Mouse (Mus musculus) limb, embryonic 12.5 days (tissue): ENCODE measurements around the gene Nlrp6. TPM values are rescaled to one million over a fixed set of nuclear protein-coding genes. Genes with fewer than 3 reads are reported as not detected.
A peak's percentile ranks its signal among the peaks of the same experiment; 100 is the strongest.

Experiments used
- ATAC-seq: fragments of 200-750 bp; cut with Nextera tagmentation; 2 replicates; pipeline ENCODE4 v1.8.0; 2017; ENCODE audit warnings: low read depth, moderate TSS enrichment; ENCODE audit not compliant: insufficient number of reproducible peaks, insufficient read depth, low FRiP score, low TSS enrichment
- H3K27ac ChIP-seq: fragments of 300-500 bp; sonication (generic); 2 replicates; pipeline ENCODE4 v1.5.1; 2016; ENCODE audit warnings: mild to moderate bottlenecking, moderate library complexity
- H3K27me3 ChIP-seq: fragments of 300-500 bp; sonication (generic); 2 replicates; pipeline ENCODE4 v1.6.1; 2016; ENCODE audit warnings: mild to moderate bottlenecking, moderate library complexity
- H3K36me3 ChIP-seq: fragments of 300-500 bp; sonication (generic); 2 replicates; pipeline ENCODE4 v1.6.1; 2016; ENCODE audit warnings: mild to moderate bottlenecking, moderate library complexity
- H3K4me1 ChIP-seq: fragments of 300-500 bp; sonication (generic); replicated peaks from 2 replicates; pipeline ENCODE4 v1.6.1; 2016
- H3K4me2 ChIP-seq: fragments of 300-500 bp; sonication (generic); 2 replicates; pipeline ENCODE4 v1.6.1; 2016; ENCODE audit warnings: mild to moderate bottlenecking, moderate library complexity
- H3K4me3 ChIP-seq: fragments of 300-500 bp; sonication (generic); replicated peaks from 2 replicates; pipeline ENCODE4 v1.5.1; 2016; ENCODE audit warnings: mild to moderate bottlenecking
- H3K9ac ChIP-seq: fragments of 300-500 bp; sonication (generic); replicated peaks from 2 replicates; pipeline ENCODE4 v1.6.1; 2016; ENCODE audit warnings: mild to moderate bottlenecking, moderate library complexity
- H3K9me3 ChIP-seq: fragments of 300-500 bp; sonication (generic); 2 replicates; pipeline ENCODE4 v1.6.1; 2016; ENCODE audit warnings: mild to moderate bottlenecking, moderate library complexity
- WGBS: fragments of 180-500 bp; shearing (Covaris S2); methylation state at CpG from one replicate; pipeline ENCODE4 v1.1.7; 2016; 5-methylcytosine and 5-hydroxymethylcytosine counted together
- polyA plus RNA-seq: library from polyadenylated mRNA; unstranded; fragments of >200 nt; fragmentation: Nextera tagmentation; extraction: Ambion mirVana; gene quantifications from 2 replicates; pipeline ENCODE4 v1.2.1, GENCODE M21; 2016

The Nlrp6 gene
- polyA plus RNA-seq, 1 experiment from 2014 or later: not detected

DNA sequence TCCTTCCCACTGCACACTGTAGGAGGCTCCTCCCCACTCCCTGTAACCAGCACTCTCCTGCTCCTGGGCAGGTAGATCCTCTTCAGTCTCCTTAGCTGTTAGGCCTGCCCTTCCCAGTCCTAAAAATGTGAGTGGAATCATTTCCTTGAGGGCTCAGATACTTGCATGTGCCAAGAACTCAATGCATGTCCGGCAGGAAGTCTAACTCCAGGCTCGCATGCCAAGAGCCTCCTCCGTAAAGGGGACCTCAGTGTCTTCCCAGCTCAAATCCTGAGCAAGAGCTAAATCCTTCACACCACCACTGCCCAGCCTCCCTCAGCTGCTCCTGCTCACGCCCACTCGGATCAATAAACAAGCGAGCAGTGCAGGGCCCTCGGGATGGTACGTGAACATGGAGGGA is 30.3 kb downstream of the Nlrp6 start:
- no peaks in the 10 kb centered on the region for H3K9me3 ChIP-seq
- H3K4me1 ChIP-seq: peaks cover 55% of the 10 kb centered on the region
- peak overlapping the region; percentile 34 for H3K4me2 ChIP-seq
- H3K27me3 ChIP-seq: no peaks in the 10 kb centered on the region
- 0 out of 2 replicates have a peak overlapping the region, but pooled peaks have one; percentile 3 for H3K4me3 ChIP-seq
- 28% methylated on average over 8 of the region's 8 CpGs for WGBS
- H3K9ac ChIP-seq: peak overlapping the region; percentile 37; the same call in 1 of the 2 replicates
- peaks cover 56% of the 10 kb centered on the region for H3K36me3 ChIP-seq
- peak overlapping the region; percentile 83 for H3K27ac ChIP-seq
- ATAC-seq: no peak

DNA sequence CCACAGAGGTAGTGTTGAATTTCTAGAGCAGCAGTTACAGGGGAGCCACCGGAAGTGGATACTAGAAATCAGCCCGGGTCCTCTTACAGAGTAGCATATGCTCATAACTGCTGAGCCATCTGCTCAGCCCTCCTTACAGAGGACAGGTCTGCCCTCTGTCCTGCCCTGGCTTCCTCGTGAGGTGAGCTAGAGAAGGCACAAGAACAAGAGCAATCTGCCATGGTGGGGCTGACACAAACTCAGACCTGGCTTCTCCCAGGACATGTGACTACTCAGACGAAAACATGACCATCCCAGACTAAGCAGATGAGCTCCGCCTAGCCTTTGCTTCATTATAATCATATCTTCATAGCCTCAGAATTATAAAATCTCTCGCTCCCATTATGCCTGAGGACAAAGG is 31.1 kb downstream of the Nlrp6 start:
- Histone ChIP-seq H3K36me3 (peaks cover 49% of the 10 kb centered on the region), H3K9ac (no peak overlapping the region), H3K4me3 (no peak overlapping the region), H3K27me3 (no peaks in the 10 kb centered on the region), H3K4me2 (0 out of 2 replicates have a peak overlapping the region, but pooled peaks have one; percentile 34), H3K9me3 (no peaks in the 10 kb centered on the region), H3K4me1 (peaks cover 62% of the 10 kb centered on the region), H3K27ac (peak overlapping the region; percentile 41; the same call in 1 of the 2 replicates)
- 62% methylated on average over 6 of the region's 6 CpGs for WGBS
- ATAC-seq: no peak

DNA sequence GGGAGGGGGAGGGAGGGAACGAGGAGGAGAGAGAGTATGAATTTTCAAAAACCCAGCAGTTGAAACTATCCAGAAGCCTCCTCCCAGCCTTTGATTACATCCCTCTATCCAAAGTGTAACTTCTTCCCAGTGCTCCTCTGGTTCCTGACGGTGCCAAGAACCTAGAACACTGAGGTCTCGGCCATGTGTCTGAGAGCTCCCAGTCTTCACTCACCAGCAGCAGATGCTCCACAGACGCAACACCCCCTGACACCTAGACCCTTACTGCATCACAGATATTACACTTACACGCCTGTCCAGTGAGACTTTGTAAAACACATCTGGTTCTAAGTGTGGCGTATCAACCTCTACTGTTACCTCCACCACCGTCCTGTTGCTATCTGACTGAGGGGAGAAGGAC is 31.7 kb downstream of the Nlrp6 start:
- Histone ChIP-seq H3K9me3 (no peaks in the 10 kb centered on the region), H3K4me3 (no peak overlapping the region), H3K4me1 (peaks cover 68% of the 10 kb centered on the region), H3K36me3 (peaks cover 42% of the 10 kb centered on the region), H3K27me3 (no peaks in the 10 kb centered on the region), H3K4me2 (0 out of 2 replicates have a peak overlapping the region, but pooled peaks have one; percentile 70), H3K27ac (no peak overlapping the region), H3K9ac (no peak overlapping the region)
- 71% methylated on average over 7 of the region's 7 CpGs for WGBS
- no peak for ATAC-seq

- WGBS: 81% methylated on average over 11 of the region's 11 CpGs
- no peak overlapping the region for H3K9ac ChIP-seq
- ATAC-seq: no peak
- H3K4me2 ChIP-seq: peak overlapping the region; percentile 70; the same call in 1 of the 2 replicates
- H3K36me3 ChIP-seq: peaks cover 35% of the 10 kb centered on the region
- peaks cover 68% of the 10 kb centered on the region for H3K4me1 ChIP-seq
- H3K27ac ChIP-seq: no peak overlapping the region
- H3K4me3 ChIP-seq: 0 out of 2 replicates have a peak overlapping the region, but pooled peaks have one; percentile 2
- H3K9me3 ChIP-seq: no peaks in the 10 kb centered on the region
- no peaks in the 10 kb centered on the region for H3K27me3 ChIP-seq
These were observed 32.4 kb downstream of the Nlrp6 start for GRCm38 (mm10) chr7:140953133-140953532.

DNA sequence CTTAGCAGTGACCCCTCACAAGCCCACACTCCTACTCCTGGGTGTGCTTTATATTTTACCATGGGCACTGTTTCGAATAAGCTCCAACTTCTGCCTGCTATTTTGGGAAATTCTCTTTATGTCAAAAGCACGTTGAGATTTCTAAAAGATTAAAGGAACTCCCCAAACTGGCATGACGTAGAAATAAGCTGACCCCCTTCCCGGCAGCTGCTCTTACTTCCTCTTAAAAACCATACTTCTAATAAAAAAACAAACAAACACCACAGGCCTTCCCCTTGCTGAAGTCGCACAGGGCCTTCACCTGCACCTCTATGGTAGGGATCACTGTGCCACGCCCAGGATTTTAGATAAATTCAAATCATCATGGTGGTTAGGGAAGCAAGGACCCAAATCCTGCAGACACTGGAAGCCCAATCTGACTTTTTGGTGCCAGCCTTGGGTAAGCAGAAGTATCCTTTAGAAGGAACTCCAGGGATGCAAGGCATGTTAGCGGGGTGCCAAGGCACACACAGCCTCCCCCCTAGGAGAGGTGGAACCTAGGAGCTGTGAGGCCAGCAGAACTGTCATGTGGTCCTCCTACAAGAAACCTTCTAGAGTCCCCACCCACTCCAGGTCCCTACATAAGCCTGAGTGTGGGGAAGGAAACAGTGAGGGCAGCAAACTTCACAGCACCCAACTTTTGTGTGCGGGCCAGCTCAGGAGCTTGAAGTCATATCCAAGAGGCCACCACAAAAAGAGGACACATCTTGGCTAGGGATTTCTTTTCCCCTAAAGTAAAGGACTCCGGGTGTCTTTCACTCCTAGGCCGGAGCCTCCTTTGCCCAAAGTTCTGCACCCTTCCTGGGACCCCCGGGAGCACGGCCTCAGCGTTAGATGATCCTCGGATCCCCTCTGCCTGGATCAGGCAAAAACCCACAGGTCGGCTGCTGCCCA is 33.4 kb downstream of the Nlrp6 start:
- peak overlapping the region; percentile 64 for H3K4me3 ChIP-seq
- ATAC-seq: no peak
- H3K9ac ChIP-seq: peak overlapping the region; percentile 75
- peaks cover 26% of the 10 kb centered on the region for H3K36me3 ChIP-seq
- 60% methylated on average over 15 of the region's 15 CpGs for WGBS
- H3K27ac ChIP-seq: 0 out of 2 replicates have a peak overlapping the region, but pooled peaks have one; percentile 94
- H3K9me3 ChIP-seq: no peaks in the 10 kb centered on the region
- peaks cover 68% of the 10 kb centered on the region for H3K4me1 ChIP-seq
- H3K27me3 ChIP-seq: no peaks in the 10 kb centered on the region
- peak overlapping the region; percentile 70 for H3K4me2 ChIP-seq

- peak overlapping the region; percentile 64 for H3K4me3 ChIP-seq
- peaks cover 65% of the 10 kb centered on the region for H3K4me1 ChIP-seq
- ATAC-seq: no peak
- H3K27ac ChIP-seq: peak overlapping the region; percentile 94; the same call in 1 of the 2 replicates
- H3K9ac ChIP-seq: peak overlapping the region; percentile 75
- H3K36me3 ChIP-seq: peaks cover 20% of the 10 kb centered on the region; the same call in 1 of the 2 replicates
- no peaks in the 10 kb centered on the region for H3K9me3 ChIP-seq
- no peaks in the 10 kb centered on the region for H3K27me3 ChIP-seq
- peak overlapping the region; percentile 70 for H3K4me2 ChIP-seq
- 2% methylated on average over 9 of the region's 9 CpGs for WGBS
These were observed 34.0 kb downstream of the Nlrp6 start for GRCm38 (mm10) chr7:140954733-140955071.

DNA sequence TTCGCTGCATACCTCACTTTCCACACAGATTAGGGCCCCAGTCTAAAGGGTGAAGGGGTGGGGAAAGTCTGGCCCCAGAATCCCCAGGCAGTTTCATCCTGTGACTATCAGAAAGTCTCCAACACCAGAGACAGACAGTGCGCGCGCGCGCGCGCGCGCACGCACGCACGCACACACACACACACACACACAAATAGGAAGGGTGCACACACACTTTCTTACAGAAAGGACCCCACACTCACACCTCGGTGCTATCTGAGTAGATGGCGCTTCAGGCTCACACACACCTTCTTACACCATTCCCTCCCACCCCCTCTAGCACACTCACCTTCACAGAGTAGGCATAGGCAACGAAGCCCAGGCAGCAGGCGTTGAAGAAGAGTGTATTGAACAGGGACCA is 34.6 kb downstream of the Nlrp6 start:
- WGBS: 8% methylated on average over 17 of the region's 17 CpGs
- peak; percentile 7; the same call in 1 of the 2 replicates for ATAC-seq

GRCm38 (mm10) chr7:140955758-140956555 is 35.3 kb downstream of the Nlrp6 start, which contains the start of the genes Gm45717 and Ifitm2:
Gene Gm45717 (minus strand): TSS chr7:140955937.
Gene Ifitm2 (minus strand): TSS chr7:140955987.
- Histone ChIP-seq H3K4me2 (peak within 1 kb of the TSS; percentile 70), H3K9me3 (no peaks in the 10 kb centered on the region), H3K27me3 (no peaks in the 10 kb centered on the region), H3K4me3 (peak within 1 kb of the TSS; percentile 64), H3K27ac (peak within 1 kb of the TSS; percentile 94), H3K36me3 (peaks cover 13% of the 10 kb centered on the region; the same call in 1 of the 2 replicates), H3K9ac (peak within 1 kb of the TSS; percentile 75), H3K4me1 (peaks cover 53% of the 10 kb centered on the region)
- WGBS: 1% methylated on average over 11 of the region's 11 CpGs
- ATAC-seq: peak; percentile 85

More for the DNA sequence above, 34.6 kb downstream of the Nlrp6 start:
- Histone ChIP-seq H3K27ac (peak overlapping the region; percentile 94), H3K27me3 (no peaks in the 10 kb centered on the region), H3K9ac (peak overlapping the region; percentile 75), H3K36me3 (peaks cover 13% of the 10 kb centered on the region; the same call in 1 of the 2 replicates), H3K9me3 (no peaks in the 10 kb centered on the region), H3K4me2 (peak overlapping the region; percentile 70), H3K4me1 (peaks cover 59% of the 10 kb centered on the region), H3K4me3 (peak overlapping the region; percentile 64)

DNA sequence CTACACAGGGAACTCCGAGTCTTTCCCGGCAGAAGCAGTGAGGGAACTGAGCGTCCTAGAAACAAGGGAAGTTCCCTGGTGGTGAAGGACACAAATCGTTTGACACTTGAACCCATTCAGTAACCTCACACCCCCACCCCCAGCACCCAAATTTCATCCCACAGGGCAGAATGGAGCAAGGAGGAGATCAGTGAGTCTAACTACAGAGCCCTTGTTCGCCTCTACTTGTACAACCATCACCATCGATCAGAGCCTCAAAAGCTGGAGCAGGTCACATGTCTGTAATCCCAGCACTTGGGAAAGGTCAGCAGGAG is 35.8 kb downstream of the Nlrp6 start:
- peaks cover 13% of the 10 kb centered on the region; the same call in 1 of the 2 replicates for H3K36me3 ChIP-seq
- 22% methylated on average over 6 of the region's 6 CpGs for WGBS

DNA sequence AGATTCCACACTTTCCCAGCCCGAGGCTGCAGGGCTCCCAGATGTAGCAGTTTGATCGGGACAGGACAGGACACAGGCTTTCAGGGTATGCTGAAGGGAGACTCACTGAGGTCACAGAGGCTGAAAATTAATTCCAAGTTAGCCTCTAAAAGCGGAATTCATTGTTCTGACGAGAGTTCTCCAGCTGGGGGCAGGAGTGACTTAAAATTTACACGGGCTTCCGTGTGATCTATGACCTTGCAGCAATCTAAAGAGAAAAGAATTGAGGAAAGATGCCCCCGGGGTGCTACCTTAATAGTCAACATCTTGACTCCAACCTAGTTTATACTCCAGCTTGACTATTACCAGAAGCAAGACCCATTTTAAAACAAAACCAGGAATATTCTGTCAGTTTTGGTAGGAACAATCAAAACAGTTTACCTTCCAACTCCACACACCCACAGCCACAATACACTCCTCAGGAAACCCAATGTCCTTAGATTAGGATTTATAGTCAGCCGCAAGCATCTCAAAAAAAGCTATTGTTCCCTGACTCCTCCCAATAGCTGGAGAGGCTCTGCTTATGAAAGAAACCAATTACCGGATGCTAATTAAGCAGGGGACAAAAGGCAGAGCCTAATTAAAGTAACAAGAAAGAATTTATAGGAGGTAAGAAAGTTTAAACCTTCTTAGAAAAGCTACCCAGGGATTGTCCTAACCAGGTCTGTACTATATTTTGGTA is 38.6 kb downstream of the Nlrp6 start:
- Histone ChIP-seq H3K4me1 (peaks cover 20% of the 10 kb centered on the region), H3K27me3 (no peaks in the 10 kb centered on the region), H3K27ac (no peak overlapping the region), H3K4me2 (no peak overlapping the region), H3K9ac (no peak overlapping the region), H3K36me3 (no peaks in the 10 kb centered on the region), H3K9me3 (no peaks in the 10 kb centered on the region), H3K4me3 (no peak overlapping the region)
- ATAC-seq: no peak
- 8% methylated on average over 9 of the region's 9 CpGs for WGBS

More for the DNA sequence above, 35.8 kb downstream of the Nlrp6 start:
- H3K9me3 ChIP-seq: no peaks in the 10 kb centered on the region
- H3K4me1 ChIP-seq: peaks cover 47% of the 10 kb centered on the region
- H3K4me2 ChIP-seq: peak overlapping the region; percentile 70
- no peaks in the 10 kb centered on the region for H3K27me3 ChIP-seq
- no peak overlapping the region for H3K9ac ChIP-seq
- ATAC-seq: no peak
- H3K4me3 ChIP-seq: peak overlapping the region; percentile 64; the same call in 1 of the 2 replicates
- peak overlapping the region; percentile 94 for H3K27ac ChIP-seq
